ENCODE assay signal across 8 mouse cellular contexts in genomic region chr9:58489133-58489864, GRCm38 (mm10). TPM values are rescaled to one million over a fixed set of nuclear protein-coding genes. Genes with fewer than 3 reads are reported as not detected.
DNase-seq lines count a peak whose midpoint lies in the region; ATAC-seq and TF ChIP-seq lines count a peak whose summit lies in the region.

No protein-coding gene starts in this region.

- peaks cover 51% of the 10 kb centered on the region for H3K27me3 ChIP-seq in heart, embryonic 14.5 days (ENCODE audit: control insufficient read depth, insufficient read depth, low read length)
- H3K27me3 ChIP-seq in limb, embryonic 14.5 days (ENCODE audit: control insufficient read depth, insufficient read depth, low read length), result no peaks in the 10 kb centered on the region
- peaks cover 12% of the 10 kb centered on the region; the same call in 1 of the 2 replicates for H3K27me3 ChIP-seq in stomach, embryonic 16.5 days (ENCODE audit: control insufficient read depth, insufficient read depth, low read length)

- no peak overlapping the region for H3K27ac ChIP-seq in heart, embryonic 14.5 days (replicated peaks in 1 of 2; ENCODE audit: control insufficient read depth in 1 of 2, insufficient read depth in 1 of 2, low read depth in 2 of 2, low read length in 2 of 2)
- no peak overlapping the region for H3K27ac ChIP-seq in embryonic fibroblast, embryonic 13.5 days (ENCODE audit: insufficient read depth, low read length)
- no peak overlapping the region for H3K27ac ChIP-seq in limb, embryonic 14.5 days (replicated peaks; ENCODE audit: low read depth, low read length)
- H3K27ac ChIP-seq in stomach, embryonic 16.5 days (ENCODE audit: low read length), result no peak overlapping the region

- H3K9me3 ChIP-seq in heart, embryonic 14.5 days (ENCODE audit: control insufficient read depth, low read length), result no peaks in the 10 kb centered on the region
- H3K9me3 ChIP-seq in limb, embryonic 14.5 days (ENCODE audit: control insufficient read depth, low read length), result no peaks in the 10 kb centered on the region
- no peaks in the 10 kb centered on the region for H3K9me3 ChIP-seq in stomach, embryonic 16.5 days (replicated peaks; ENCODE audit: control insufficient read depth, low read length)

- DNase-seq in heart, postnatal 25 days (ENCODE audit: low spot score), result no peak
- peak; percentile 28 for DNase-seq in NIH3T3 (ENCODE audit: low read depth)
- peak; percentile 7 for DNase-seq in limb, embryonic 14.5 days (ENCODE audit: low spot score)
- DNase-seq in urinary bladder, postnatal 10 days (ENCODE audit: low spot score), result no peak

- H3K4me1 ChIP-seq in heart, embryonic 14.5 days (ENCODE audit: control insufficient read depth in 2 of 2, insufficient read depth in 2 of 2, low read length in 2 of 2), result peaks cover 8 to 16% of the 10 kb centered on the region in 2 experiments; a peak in 3 of 4 replicates
- H3K4me1 ChIP-seq in embryonic fibroblast, embryonic 13.5 days (ENCODE audit: control insufficient read depth, insufficient read depth, low read length), result no peaks in the 10 kb centered on the region
- H3K4me1 ChIP-seq in limb, embryonic 14.5 days (ENCODE audit: control insufficient read depth, insufficient read depth, low read length), result peaks cover 21% of the 10 kb centered on the region
- 0 out of 2 replicates have a peak, but pooled peaks cover 5% of the 10 kb centered on the region for H3K4me1 ChIP-seq in stomach, embryonic 16.5 days (ENCODE audit: control insufficient read depth, insufficient read depth, low read length)

- ATAC-seq in heart, embryonic 14.5 days (ENCODE audit: insufficient number of reproducible peaks, insufficient read depth, low FRiP score, low read depth), result no peak
- ATAC-seq in limb, embryonic 14.5 days (ENCODE audit: low FRiP score, low read depth), result peak; percentile 24; the same call in 1 of the 2 replicates
- ATAC-seq in stomach, embryonic 16.5 days (ENCODE audit: insufficient read depth, low FRiP score), result peak; percentile 37; the same call in 1 of the 2 replicates
- ATAC-seq in megakaryocyte progenitor cell, adult 5-6 weeks (replicated peaks; ENCODE audit: poor library complexity), result no peak

- no peaks in the 10 kb centered on the region for H3K36me3 ChIP-seq in heart, embryonic 14.5 days (ENCODE audit: control insufficient read depth, insufficient read depth, low read length)
- no peaks in the 10 kb centered on the region; the same call in 1 of the 2 replicates for H3K36me3 ChIP-seq in limb, embryonic 14.5 days (ENCODE audit: control insufficient read depth, insufficient read depth, low read length)
- H3K36me3 ChIP-seq in stomach, embryonic 16.5 days (ENCODE audit: control insufficient read depth, insufficient read depth, low read length), result no peaks in the 10 kb centered on the region

- peak overlapping the region; percentile 80 for H3K9ac ChIP-seq in heart, embryonic 14.5 days (ENCODE audit: low read length)
- H3K9ac ChIP-seq in limb, embryonic 14.5 days (ENCODE audit: low read depth, low read length, severe bottlenecking), result peak overlapping the region; percentile 90
- H3K9ac ChIP-seq in stomach, embryonic 16.5 days (ENCODE audit: low read length), result peak overlapping the region; percentile 82

- H3K4me2 ChIP-seq in heart, embryonic 14.5 days (ENCODE audit: low read length), result peak overlapping the region; percentile 100
- H3K4me2 ChIP-seq in limb, embryonic 14.5 days (replicated peaks; ENCODE audit: low read depth, low read length, severe bottlenecking), result peak overlapping the region; percentile 85
- peak overlapping the region; percentile 95 for H3K4me2 ChIP-seq in stomach, embryonic 16.5 days (ENCODE audit: low read depth, low read length)

- 7% methylated on average over 13 of the region's 13 CpGs for WGBS in heart, embryonic 14.5 days
- 4% methylated on average over 13 of the region's 13 CpGs for WGBS in limb, embryonic 14.5 days
- whole genome bisulfite sequencing in stomach, embryonic 16.5 days, result 8% methylated on average over 13 of the region's 13 CpGs

- intact Hi-C loops in heart, postnatal 25 days (cut with DNase I), result no loop called here

- H3K4me3 ChIP-seq in heart, embryonic 14.5 days (ENCODE audit: control insufficient read depth in 1 of 2, insufficient read depth in 1 of 2, low read depth in 1 of 2, low read length in 2 of 2), result peak overlapping the region; percentile 66 to 75
- H3K4me3 ChIP-seq in embryonic fibroblast, embryonic 13.5 days (ENCODE audit: insufficient read depth, low read length), result peak overlapping the region; percentile 96
- H3K4me3 ChIP-seq in limb, embryonic 14.5 days (replicated peaks; ENCODE audit: low read length), result peak overlapping the region; percentile 86
- peak overlapping the region; percentile 67 for H3K4me3 ChIP-seq in stomach, embryonic 16.5 days (replicated peaks; ENCODE audit: low read length)

- TF ChIP-seq POLR2A in embryonic fibroblast, embryonic 13.5 days (IDR thresholded peaks at IDR 0.05; ENCODE audit: low read depth, low read length), result no peak
- TF ChIP-seq POLR2A in limb, embryonic 14.5 days (IDR thresholded peaks at IDR 0.05; ENCODE audit: borderline replicate concordance, extremely low read depth, insufficient read depth, insufficient read length), result no peak

- TF ChIP-seq CTCF in embryonic fibroblast, embryonic 13.5 days (IDR thresholded peaks at IDR 0.05; ENCODE audit: borderline replicate concordance, insufficient read depth, low read length), result no peak

RNA-seq across cellular contexts. Expression of gene Insyn1, which starts 0.9 kb away (rescaled TPM):
- 1.1 and 1.8 TPM in 2 replicates for polyA plus RNA-seq in heart, embryonic 14.5 days (2014; fragmentation: Nextera tagmentation; extraction: Ambion mirVana)
- 10 to 100 TPM; 14.9 to 15.4 TPM for total RNA-seq in heart, postnatal 25 days (2021)
- 27.1 and 27.5 TPM in 2 replicates for polyA plus RNA-seq in embryonic fibroblast, embryonic 13.5 days (2011; ENCODE audit: insufficient read length, low read depth, missing spikeins)
- polyA plus RNA-seq in limb, embryonic 14.5 days (2012; rRNA removed), result 23.9 and 28.1 TPM in 2 replicates
- 6.5 and 8.2 TPM in 2 replicates for polyA plus RNA-seq in limb, embryonic 14.5 days (2014; fragmentation: Nextera tagmentation; extraction: Ambion mirVana)
- polyA plus RNA-seq in stomach, embryonic 16.5 days (2015; fragmentation: Nextera tagmentation; extraction: Ambion mirVana), result 0.32 and 0.77 TPM in 2 replicates
- total RNA-seq in megakaryocyte progenitor cell, adult 5-6 weeks (2015), result not detected in 2 replicates
- total RNA-seq in megakaryocyte progenitor cell, adult 5-6 weeks (2017), result not detected in 2 replicates

Comparison
In these comparisons a context has a peak if more than half of its experiments do, and no peak if none do; other contexts are left out.
1. ATAC-seq: peak in limb, embryonic 14.5 days (single experiment) and stomach, embryonic 16.5 days (single experiment); none in heart, embryonic 14.5 days (single experiment) and megakaryocyte progenitor cell, adult 5-6 weeks (single experiment).
2. DNase-seq: peak in NIH3T3 (single experiment) and limb, embryonic 14.5 days (single experiment); none in heart, postnatal 25 days (single experiment) and urinary bladder, postnatal 10 days (single experiment).
3. Peak in every context shown above with its lines, with median percentiles within 50 percentile points of each other: H3K4me2 ChIP-seq, H3K4me3 ChIP-seq and H3K9ac ChIP-seq.